8 mouse cellular contexts compared by ENCODE assay signal in the genomic region with DNA sequence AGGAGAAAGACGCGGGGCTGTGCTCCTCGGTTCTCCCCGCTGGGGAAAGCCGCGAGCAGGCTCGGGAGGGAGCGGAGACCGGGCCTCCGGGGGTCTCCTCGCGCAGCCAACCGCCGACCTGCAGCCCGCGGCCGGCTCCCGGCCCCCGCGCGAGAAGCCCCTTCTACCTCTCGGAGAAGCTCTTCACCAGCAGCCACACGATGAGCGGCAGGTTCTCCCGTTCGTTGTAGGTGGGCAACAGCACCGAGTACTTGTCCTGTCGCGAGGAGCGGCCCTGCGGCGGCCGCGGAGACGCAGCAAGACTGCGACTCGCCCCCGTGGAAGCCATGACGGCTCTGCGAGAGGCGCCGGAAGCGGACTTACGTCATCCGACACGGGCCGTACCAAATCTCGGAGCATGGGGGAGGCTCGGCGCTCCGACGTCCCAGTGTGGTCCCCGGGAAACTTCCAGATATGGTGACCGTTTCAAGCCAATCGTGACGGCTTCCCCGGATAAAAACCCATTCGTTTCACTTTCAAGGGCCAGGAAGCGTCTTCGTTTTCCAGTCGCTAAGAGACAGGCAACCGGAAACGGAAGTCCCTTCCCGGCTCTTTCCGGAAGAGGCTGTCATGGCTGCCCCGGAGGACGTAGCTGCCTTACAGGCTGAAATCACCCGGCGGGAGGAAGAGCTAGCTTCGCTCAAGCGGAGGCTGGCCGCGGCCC. TPM values are rescaled to one million over a fixed set of nuclear protein-coding genes. Genes with fewer than 3 reads are reported as not detected.
DNase-seq lines count a peak whose midpoint lies in the region; ATAC-seq lines count a peak whose summit lies in the region.

A gene (minus strand): TSS at position 339 of the 703 bp plus-strand sequence.
A gene (minus strand): TSS at position 566 of the 703 bp plus-strand sequence.
A gene (plus strand): TSS at position 597 of the 703 bp plus-strand sequence.

- peaks cover 34% of the 10 kb centered on the region for H3K36me3 ChIP-seq in hindbrain, embryonic 13.5 days

- peak within 1 kb of the TSS; percentile 96 for H3K9ac ChIP-seq in hindbrain, embryonic 13.5 days

- peak; percentile 87 for DNase-seq in NIH3T3 (ENCODE audit: low read depth)
- peak; percentile 87 to 91 for DNase-seq in cerebellum, postnatal 10 days
- peak; percentile 84 to 87 for DNase-seq in frontal cortex, postnatal 14 days (ENCODE audit: low spot score in 2 of 2)
- DNase-seq in layer of hippocampus, postnatal 36 days = peak; percentile 91 to 93
- peak; percentile 89 for DNase-seq in lung, postnatal 36 days
- peak; percentile 95 for DNase-seq in retina, postnatal 1 day
- DNase-seq in urinary bladder, adult 18-20 months (ENCODE audit: low spot score in 2 of 2) = peak; percentile 78 to 88

- H3K4me1 ChIP-seq in hindbrain, embryonic 13.5 days (replicated peaks) = peaks cover 46% of the 10 kb centered on the region

- peak within 1 kb of the TSS; percentile 100 for H3K4me3 ChIP-seq in hindbrain, embryonic 13.5 days

- H3K9me3 ChIP-seq in hindbrain, embryonic 13.5 days = no peaks in the 10 kb centered on the region

- H3K4me2 ChIP-seq in hindbrain, embryonic 13.5 days = peak within 1 kb of the TSS; percentile 99

- peak within 1 kb of the TSS; percentile 95 for H3K27ac ChIP-seq in hindbrain, embryonic 13.5 days

- no peaks in the 10 kb centered on the region for H3K27me3 ChIP-seq in hindbrain, embryonic 13.5 days

- WGBS in hindbrain, embryonic 13.5 days = under 1% methylated on average over 73 of the region's 73 CpGs

- peak; percentile 92 for ATAC-seq in hindbrain, embryonic 13.5 days (ENCODE audit: low FRiP score)

RNA-seq across cellular contexts. Expression of the first gene that starts in this region (rescaled TPM):
- 23.1 and 25.4 TPM in 2 replicates for polyA plus RNA-seq in hindbrain, embryonic 13.5 days (2015; fragmentation: Nextera tagmentation; extraction: Ambion mirVana)
- 10 to 100 TPM; 30.1 to 34.0 TPM for total RNA-seq in layer of hippocampus, postnatal 36 days (2021)

RNA-seq across cellular contexts. Expression of the second gene that starts in this region (rescaled TPM):
- polyA plus RNA-seq in hindbrain, embryonic 13.5 days (2015; fragmentation: Nextera tagmentation; extraction: Ambion mirVana) = 70.4 and 71.3 TPM in 2 replicates
- total RNA-seq in layer of hippocampus, postnatal 36 days (2021) = 10 to 100 TPM; 79.7 to 84.2 TPM

RNA-seq across cellular contexts. Expression of the third gene that starts in this region (rescaled TPM):
- polyA plus RNA-seq in hindbrain, embryonic 13.5 days (2015; fragmentation: Nextera tagmentation; extraction: Ambion mirVana) = 7.0 and 7.7 TPM in 2 replicates
- 10 to 100 TPM; 16.3 to 17.8 TPM for total RNA-seq in layer of hippocampus, postnatal 36 days (2021)

Comparison
In these comparisons a context has a peak if more than half of its experiments do, and no peak if none do; other contexts are left out.
1. Peak in every context shown above with its lines: DNase-seq, ATAC-seq, H3K4me3 ChIP-seq and H3K27ac ChIP-seq.